9 mouse cellular contexts compared by ENCODE assay signal in genomic region chr14:21252326-21252886, GRCm38 (mm10).
DNase-seq lines count a peak whose midpoint lies in the region; ATAC-seq and TF ChIP-seq lines count a peak whose summit lies in the region.
"Had no signal": no experiment of that assay in that cellular context is flagged by ENCODE, and none has a peak within 500 bp of the region (broad histone marks: within the 10 kb centered on the region; RNA-seq: fewer than 3 reads in every experiment).

No protein-coding gene starts in this region.

- no peak overlapping the region for H3K9ac ChIP-seq in lung, postnatal 0 days (replicated peaks; ENCODE audit: low read depth)
- no peak overlapping the region; the same call in 1 of the 2 replicates for H3K9ac ChIP-seq in forebrain, embryonic 11.5 days (ENCODE audit: low read length)

- TF ChIP-seq CTCF in lung, postnatal 0 days (IDR thresholded peaks at IDR 0.05), result no peak

- H3K36me3 ChIP-seq in lung, postnatal 0 days (ENCODE audit: insufficient read depth, low read length), result no peaks in the 10 kb centered on the region
- no peaks in the 10 kb centered on the region for H3K36me3 ChIP-seq in forebrain, embryonic 11.5 days (ENCODE audit: control insufficient read depth, insufficient read depth, low read length)

- 52% methylated on average over 7 of the region's 7 CpGs for WGBS in lung, postnatal 0 days
- 3% methylated on average over 7 of the region's 7 CpGs for WGBS in forebrain, embryonic 11.5 days

- H3K9me3 ChIP-seq in lung, postnatal 0 days (ENCODE audit: low read length), result no peaks in the 10 kb centered on the region
- no peaks in the 10 kb centered on the region for H3K9me3 ChIP-seq in forebrain, embryonic 11.5 days (ENCODE audit: control insufficient read depth, low read length)

- no peak for ATAC-seq in lung, postnatal 0 days
- peak; percentile 92 for ATAC-seq in forebrain, embryonic 11.5 days (replicated peaks; ENCODE audit: low FRiP score)
- no peak for ATAC-seq in erythroid progenitor cell, adult 5-6 weeks (replicated peaks; ENCODE audit: low FRiP score, poor library complexity, severe bottlenecking)

- H3K4me1 ChIP-seq in lung, postnatal 0 days (ENCODE audit: insufficient read depth, low read depth, low read length), result no peaks in the 10 kb centered on the region
- H3K4me1 ChIP-seq in forebrain, embryonic 11.5 days (replicated peaks; ENCODE audit: control insufficient read depth, insufficient read depth, low read length), result peaks cover 7% of the 10 kb centered on the region; the same call in 1 of the 2 replicates

- H3K4me2 ChIP-seq in lung, postnatal 0 days (replicated peaks; ENCODE audit: low read depth, low read length), result no peak overlapping the region
- H3K4me2 ChIP-seq in forebrain, embryonic 11.5 days (ENCODE audit: low read depth, low read length, severe bottlenecking), result 0 out of 2 replicates have a peak overlapping the region, but pooled peaks have one; percentile 1

- peak; percentile 10 for DNase-seq in lung, postnatal 0 days (ENCODE audit: low spot score)
- no peak for DNase-seq in lung, postnatal 25 days (ENCODE audit: low spot score)
- peak; percentile 86 for DNase-seq in forebrain, embryonic 11.5 days (ENCODE audit: low spot score)
- peak; percentile 90 for DNase-seq in hindlimb bud, embryonic 11.5 days (ENCODE audit: extremely low spot score, low read depth, low spot score)
- DNase-seq in left cerebral cortex, postnatal 10 days (ENCODE audit: extremely low spot score in 1 of 2, low spot score in 2 of 2), result peak; percentile 20 to 72
- peak; percentile 4 for DNase-seq in ovary, postnatal 14 days (ENCODE audit: low spot score)
- DNase-seq in spleen, postnatal 14 days (ENCODE audit: low spot score in 2 of 2), result no peak

- H3K27ac ChIP-seq in lung, postnatal 0 days (ENCODE audit: low read length), result no peak overlapping the region
- H3K27ac ChIP-seq in forebrain, embryonic 11.5 days (ENCODE audit: low read depth, low read length), result peak overlapping the region; percentile 70

- no peaks in the 10 kb centered on the region for H3K27me3 ChIP-seq in lung, postnatal 0 days (replicated peaks; ENCODE audit: insufficient read depth, low read length)
- H3K27me3 ChIP-seq in forebrain, embryonic 11.5 days (ENCODE audit: control insufficient read depth, insufficient read depth, low read length), result no peaks in the 10 kb centered on the region

- TF ChIP-seq EP300 in lung, postnatal 0 days (IDR thresholded peaks at IDR 0.05), result no peak

- H3K4me3 ChIP-seq in lung, postnatal 0 days (ENCODE audit: low read depth, low read length), result no peak overlapping the region
- no peak overlapping the region for H3K4me3 ChIP-seq in forebrain, embryonic 11.5 days (ENCODE audit: low read depth, low read length)
- H3K4me3 ChIP-seq: myocyte had no signal

- intact Hi-C loops in left cerebral cortex, postnatal 10 days (cut with DNase I), result loop anchor here (10.0 kb wide), 1 partner anchor 492 kb away; no protein-coding TSS in a partner anchor

Comparison
In these comparisons a context has a peak if more than half of its experiments do, and no peak if none do; other contexts are left out.
1. DNase-seq: peak in lung, postnatal 0 days (single experiment), forebrain, embryonic 11.5 days (single experiment), hindlimb bud, embryonic 11.5 days (single experiment), left cerebral cortex, postnatal 10 days (2 of 2) and ovary, postnatal 14 days (single experiment); none in lung, postnatal 25 days (single experiment) and spleen, postnatal 14 days (0 of 2).